Mouse (Mus musculus) cerebral cortex, adult 2 months (tissue): ENCODE measurements around the gene Phc2.

Experiments
- WGBS: fragments of 180-500 bp; shearing (Covaris S2); methylation state at CpG from one replicate; pipeline ENCODE4 v1.1.7; 2018; 5-methylcytosine and 5-hydroxymethylcytosine counted together

Gene Phc2

DNA sequence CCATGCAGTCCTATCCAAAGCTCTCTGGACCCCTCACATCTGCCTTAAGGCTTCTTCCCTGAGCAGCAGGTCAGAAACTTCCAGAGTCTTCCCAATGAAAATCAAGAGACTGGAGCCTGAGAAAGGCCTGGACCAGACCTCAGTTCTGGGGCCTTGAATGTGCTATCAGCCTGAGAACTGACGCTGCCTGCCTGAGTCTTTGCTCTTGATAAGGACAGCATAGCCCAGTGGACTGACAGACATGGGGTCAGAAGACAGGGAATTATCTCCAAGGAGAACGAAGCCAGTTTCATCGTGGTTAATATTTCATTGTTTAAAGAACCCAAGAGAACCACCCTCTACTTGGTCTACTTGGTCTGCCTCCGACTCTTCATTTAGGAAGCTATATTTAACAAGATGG is 128.1 kb downstream of the Phc2 start:
- 56% methylated on average over 4 of the region's 4 CpGs for WGBS

DNA sequence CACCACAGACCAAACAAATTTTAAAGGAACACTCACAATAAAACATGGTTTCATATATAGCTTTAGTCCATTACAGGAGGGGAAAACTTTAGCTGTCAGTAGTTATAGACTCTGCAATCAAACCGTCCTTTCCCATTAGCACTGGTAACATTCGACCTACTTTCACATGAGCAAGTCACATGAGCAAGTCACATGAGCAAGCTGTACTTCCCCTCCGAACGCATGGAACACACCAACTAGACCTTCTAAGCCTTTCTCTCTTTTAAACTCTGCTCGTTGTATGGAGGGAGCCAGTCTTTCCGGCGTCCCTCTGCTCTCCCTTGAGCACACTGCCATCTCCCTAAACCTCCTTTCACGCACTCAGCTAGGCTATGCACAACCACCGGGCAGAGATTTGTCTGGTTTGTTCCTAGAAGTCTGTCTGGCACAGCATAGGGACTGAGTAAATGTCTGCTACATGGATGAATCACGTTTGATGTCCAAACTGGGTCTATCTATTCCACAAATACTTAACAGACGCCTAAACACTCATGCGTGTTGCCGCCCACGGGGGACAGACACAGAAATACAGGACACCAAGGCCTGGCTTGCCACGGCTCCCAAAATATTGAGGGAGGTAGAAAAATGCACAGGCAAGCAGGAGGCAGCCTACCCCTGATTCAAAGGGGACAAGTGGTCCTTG is 130.6 kb downstream of the Phc2 start:
- 59% methylated on average over 15 of the region's 15 CpGs for WGBS

DNA sequence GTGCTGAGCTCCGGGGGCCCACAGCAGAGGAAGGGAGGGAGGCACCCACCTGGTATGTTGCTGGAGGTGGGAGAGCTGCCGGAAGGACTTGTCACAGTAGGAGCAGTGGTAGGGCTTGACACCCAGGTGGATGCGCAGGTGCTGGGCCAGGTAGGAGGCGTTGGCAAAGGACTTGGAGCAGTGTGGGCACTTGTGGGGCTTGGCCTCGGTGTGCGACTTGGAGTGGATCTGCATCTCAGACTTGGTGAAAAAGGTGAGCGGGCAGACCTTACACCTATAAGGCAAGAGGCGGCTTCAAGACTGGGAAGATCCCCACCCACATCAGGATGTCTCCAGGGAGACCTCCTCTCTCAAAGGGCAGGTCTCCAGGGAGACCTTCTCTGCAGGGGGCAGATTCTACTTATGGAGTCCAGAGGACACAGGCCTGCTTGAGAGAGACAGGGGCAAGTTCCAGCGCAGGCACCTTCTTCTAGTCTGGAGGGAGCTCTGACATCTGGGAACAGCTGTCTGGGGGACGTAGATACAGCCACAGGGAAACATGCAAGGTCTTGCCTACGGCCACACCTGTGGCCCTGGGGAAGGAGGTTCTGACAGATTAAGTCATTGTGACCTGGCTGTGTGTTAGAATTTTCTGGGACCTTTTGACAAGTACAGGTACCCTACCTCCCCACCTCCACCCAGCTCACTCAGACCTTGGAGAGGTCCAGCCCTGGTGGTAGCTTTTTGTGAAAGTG is 131.6 kb downstream of the Phc2 start:
- WGBS: 85% methylated on average over 11 of the region's 11 CpGs

DNA sequence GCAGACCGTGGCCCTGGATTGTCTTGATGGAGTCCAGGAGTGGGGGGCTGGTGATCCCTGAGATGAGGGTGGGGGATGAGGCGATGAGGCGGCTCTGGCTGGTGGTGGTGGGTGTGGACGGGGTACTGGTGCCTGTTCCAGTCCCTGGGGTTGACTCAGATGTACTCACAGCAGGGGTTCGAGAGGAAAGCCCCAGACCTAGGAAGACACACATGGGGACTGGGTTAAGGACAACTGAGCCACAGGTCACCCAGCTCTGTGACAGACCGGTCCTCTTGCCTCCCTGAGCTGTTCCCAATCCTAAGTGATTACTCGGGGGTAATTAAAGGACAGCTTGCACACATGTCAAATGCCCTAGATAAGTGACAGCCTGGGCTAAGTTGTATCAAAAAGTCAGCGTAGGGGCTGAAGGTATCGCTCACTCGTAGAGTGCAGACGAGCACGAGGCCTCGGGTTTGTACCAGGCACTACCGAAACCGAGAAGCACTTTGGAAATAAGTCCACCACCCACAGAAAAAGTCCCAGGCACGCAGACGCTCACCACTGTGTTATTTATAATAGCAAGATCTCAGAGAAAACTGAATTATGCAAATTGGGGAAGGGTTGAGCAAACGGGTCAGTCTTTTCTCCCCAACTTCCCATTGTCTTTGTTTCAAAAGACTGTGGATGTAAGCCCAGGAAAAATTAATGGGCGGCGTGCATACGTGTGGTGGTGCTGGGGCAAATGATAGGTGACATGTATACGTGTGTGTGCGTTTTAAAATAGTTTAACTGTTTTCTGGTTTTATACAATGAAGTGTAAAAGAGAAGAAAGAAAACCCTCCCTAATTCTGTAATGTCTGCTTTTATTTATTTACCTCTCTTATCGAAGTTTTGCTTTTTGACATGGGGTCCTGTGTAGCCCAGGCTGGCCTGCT is 132.8 kb downstream of the Phc2 start:
- 60% methylated on average over 24 of the region's 24 CpGs for WGBS

DNA sequence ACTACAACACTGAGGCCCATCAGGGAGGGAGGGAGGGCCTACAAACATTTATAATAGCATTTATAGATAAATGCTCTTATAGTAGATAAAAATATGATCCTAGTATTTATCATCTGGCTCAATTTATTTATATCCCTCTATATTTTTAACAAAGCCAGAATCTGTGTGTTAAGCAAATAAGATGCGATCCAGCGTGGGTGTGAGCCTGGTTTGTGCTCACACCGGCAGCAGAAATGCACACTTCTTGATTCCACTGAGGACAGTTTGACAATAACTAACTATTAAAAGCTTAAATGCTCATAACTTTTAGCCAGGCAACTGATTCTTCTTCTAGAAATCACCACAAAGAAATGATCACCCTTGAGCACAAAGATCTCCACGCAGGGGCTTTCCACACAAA is 133.6 kb downstream of the Phc2 start:
- WGBS: 60% methylated on average over 4 of the region's 4 CpGs

DNA sequence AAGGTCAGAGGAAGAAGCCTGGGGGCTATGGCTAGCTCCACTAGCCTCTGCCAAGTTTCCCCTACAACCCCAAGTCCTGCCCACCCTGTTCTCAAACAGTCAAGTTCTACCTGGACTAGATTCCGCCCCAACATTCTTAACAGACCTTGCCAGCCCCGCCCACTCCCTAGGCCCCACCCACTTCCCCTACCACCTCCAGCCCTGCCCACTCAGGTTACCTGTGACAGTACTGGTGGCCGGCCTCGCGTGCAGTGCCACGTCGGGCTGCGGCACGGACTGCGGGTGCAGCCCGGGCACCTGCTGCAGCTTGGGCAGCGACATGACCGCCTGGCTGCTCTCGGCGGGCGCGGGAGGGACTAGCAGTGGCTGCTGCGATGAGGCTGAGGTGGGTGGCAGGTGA is 135.1 kb downstream of the Phc2 start:
- 58% methylated on average over 18 of the region's 18 CpGs for WGBS

DNA sequence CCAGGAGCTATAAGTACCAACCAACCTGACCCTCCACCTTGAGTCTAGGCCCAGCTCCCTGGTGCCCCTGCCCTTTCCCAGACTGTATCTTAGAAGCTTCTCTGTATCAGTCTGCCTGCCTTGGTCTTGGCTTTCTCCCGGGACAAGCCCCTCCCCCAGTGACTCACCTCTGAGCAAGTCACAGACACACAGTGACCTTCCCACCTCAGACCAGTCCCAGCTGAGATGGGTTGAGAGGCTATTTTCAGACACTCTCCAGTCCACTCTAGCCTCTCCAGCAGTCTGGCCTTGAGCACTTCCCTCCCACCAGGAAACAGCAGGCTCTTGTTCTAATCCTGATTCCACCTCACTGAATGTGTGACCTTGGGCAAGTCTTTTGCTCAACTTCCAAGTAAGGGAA is 139.2 kb downstream of the Phc2 start:
- 43% methylated on average over 1 of the region's 1 CpGs for WGBS

DNA sequence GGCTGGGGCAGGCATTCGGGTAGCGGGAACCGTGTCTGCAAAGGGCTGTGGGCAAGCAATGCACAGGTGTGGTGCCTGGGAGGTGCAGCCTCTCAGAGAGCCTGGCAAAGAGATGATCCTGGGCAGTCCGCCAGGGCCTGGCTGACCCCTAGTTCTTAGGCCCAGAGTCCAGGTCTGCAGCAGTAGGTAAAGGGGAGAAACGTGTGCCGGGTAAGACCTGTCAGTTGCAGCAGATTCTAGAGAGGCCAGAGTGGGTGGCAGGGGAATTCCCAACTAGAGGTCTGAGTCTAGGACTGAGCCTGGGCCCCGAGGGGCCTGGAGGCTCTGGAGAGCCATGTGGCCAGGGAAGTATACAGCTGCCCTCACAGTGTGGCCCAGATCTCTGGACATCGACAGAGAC is 139.7 kb downstream of the Phc2 start:
- WGBS: 83% methylated on average over 8 of the region's 8 CpGs

DNA sequence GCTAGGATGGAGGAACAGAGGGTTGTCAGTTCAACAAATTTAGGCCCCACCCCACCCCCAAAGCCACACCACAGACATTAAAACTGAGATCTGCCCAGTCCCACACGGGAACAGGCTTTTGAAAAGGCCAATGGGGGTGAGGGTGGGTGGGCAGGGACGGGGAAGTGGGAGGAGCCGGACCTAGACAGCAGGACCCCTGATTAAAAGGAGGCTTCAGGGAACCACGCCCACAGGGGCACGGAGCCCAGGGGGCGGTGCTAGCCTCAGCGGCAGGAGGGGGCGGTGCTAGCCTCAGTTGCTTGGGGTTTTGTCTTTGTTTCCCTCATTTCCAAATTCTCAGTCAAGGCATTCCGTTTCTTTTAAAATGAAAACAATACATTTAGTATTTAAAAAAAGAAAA is 141.1 kb downstream of the Phc2 start:
- 26% methylated on average over 9 of the region's 9 CpGs for WGBS

DNA sequence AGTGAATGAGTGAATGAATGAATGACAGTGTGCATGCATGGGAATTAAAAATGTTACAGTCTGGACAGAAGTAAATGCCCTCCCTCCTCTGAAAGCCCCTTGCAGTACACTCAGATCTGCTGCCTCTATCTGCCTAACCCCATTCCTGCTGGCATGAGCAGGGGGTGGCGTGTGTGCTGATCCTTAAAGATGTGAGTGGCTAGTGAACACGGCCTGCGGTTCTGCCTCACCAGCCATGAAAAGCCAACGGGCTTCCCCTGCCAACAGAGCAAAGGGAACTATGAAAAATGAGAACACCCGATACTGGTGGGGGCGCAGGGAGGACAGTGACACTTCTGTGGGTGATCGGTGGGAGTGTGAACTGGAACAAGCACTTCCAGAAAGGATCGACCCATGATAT is 142.3 kb downstream of the Phc2 start:
- 50% methylated on average over 8 of the region's 8 CpGs for WGBS

DNA sequence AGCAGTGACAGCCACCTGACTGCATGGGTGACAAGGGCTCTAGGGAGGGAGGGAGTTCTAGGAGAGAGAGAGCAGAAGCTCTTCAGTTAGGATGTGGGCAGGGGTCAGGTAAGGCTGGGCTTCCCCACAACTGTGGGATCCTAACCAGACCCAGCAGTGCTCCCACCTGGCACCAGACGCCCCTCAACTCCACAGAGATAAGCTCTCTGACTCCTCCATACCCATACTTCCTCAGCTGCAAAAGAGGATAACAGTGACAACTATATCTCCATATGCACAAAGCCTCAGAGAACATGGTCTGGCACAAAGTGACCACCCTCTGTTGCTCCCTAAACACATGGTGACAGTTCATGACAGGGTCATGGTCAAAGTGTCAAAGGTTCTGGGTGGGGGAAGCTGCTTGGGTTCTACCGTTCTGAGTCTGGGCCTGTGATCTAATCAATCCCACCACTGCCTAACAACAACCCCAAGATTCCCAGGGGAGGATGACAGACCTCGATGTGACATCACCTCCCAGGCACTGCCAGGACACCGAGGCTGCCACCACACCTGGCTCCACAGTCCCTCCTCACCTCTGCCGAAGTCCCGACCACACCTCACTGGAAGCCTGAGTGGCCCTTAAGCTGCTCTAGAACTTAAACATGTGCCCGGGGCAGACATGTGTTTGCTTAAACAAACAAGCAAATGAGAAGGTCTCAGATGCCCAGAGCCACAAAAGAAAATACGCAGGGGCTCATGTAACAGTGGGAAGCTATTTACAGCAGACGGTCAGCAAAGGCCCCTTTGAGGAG is 147.4 kb downstream of the Phc2 start:
- WGBS: 73% methylated on average over 9 of the region's 9 CpGs
